Mouse (Mus musculus): ENCODE measurements at regions not wholly inside any gene's neighbourhood (a gene's known extent, or its start where the extent isn't known, plus 50 kb on each side); places are given as distances from the start of the nearest gene placed in this dataset.
"Not testable (repeated sequence)": the region's sequence is repeated elsewhere in the genome, so short reads cannot be mapped to it uniquely, and the experiment has no call there.

- Histone ChIP-seq H3K9ac (ENCODE audit: low read depth, low read length) (no peak overlapping the region), H3K27me3 (ENCODE audit: control insufficient read depth, insufficient read depth, low read length) (no peaks in the 10 kb centered on the region), H3K4me1 (ENCODE audit: control insufficient read depth, insufficient read depth, low read length) (no peaks in the 10 kb centered on the region), H3K36me3 (ENCODE audit: control insufficient read depth, insufficient read depth, low read length) (no peaks in the 10 kb centered on the region), H3K4me3 (no peak overlapping the region), H3K79me2 (replicated peaks; ENCODE audit: control insufficient read depth, insufficient read depth, low read length) (no peaks in the 10 kb centered on the region), H3K27ac (no peak overlapping the region)
- TF ChIP-seq CTCF (IDR thresholded peaks at IDR 0.05): no peak
- no peak for TF ChIP-seq POLR2A (IDR thresholded peaks at IDR 0.05; ENCODE audit: insufficient read depth, low read depth, low read length)
- no peak for TF ChIP-seq EP300 (IDR thresholded peaks at IDR 0.05; ENCODE audit: insufficient read depth, low read depth, low read length)
- no peak for DNase-seq
- 93% methylated on average over 1 of the region's 1 CpGs for WGBS
- intact Hi-C loops (cut with DNase I): no loop called here
Observed at GRCm38 (mm10) chr15:8839462-8839861, 128.3 kb upstream of the Ranbp3l start.

GRCm38 (mm10) chr15:8834151-8834550, 123.6 kb upstream of the Slc1a3 start:
- no peak for DNase-seq
- H3K27me3 ChIP-seq (ENCODE audit: control insufficient read depth, insufficient read depth, low read length): no peaks in the 10 kb centered on the region
- no peak overlapping the region for H3K27ac ChIP-seq
- intact Hi-C loops (cut with DNase I): no loop called here
- 82% methylated on average over 4 of the region's 4 CpGs for WGBS
- TF ChIP-seq CTCF (IDR thresholded peaks at IDR 0.05) (no peak), EP300 (IDR thresholded peaks at IDR 0.05; ENCODE audit: insufficient read depth, low read depth, low read length) (no peak), POLR2A (IDR thresholded peaks at IDR 0.05; ENCODE audit: insufficient read depth, low read depth, low read length) (no peak)
- no peak overlapping the region for H3K9ac ChIP-seq (ENCODE audit: low read depth, low read length)
- H3K4me1 ChIP-seq (ENCODE audit: control insufficient read depth, insufficient read depth, low read length): no peaks in the 10 kb centered on the region
- no peaks in the 10 kb centered on the region for H3K36me3 ChIP-seq (ENCODE audit: control insufficient read depth, insufficient read depth, low read length)
- no peaks in the 10 kb centered on the region for H3K79me2 ChIP-seq (replicated peaks; ENCODE audit: control insufficient read depth, insufficient read depth, low read length)
- H3K4me3 ChIP-seq: no peak overlapping the region

- Histone ChIP-seq H3K4me3 (no peak overlapping the region), H3K27me3 (ENCODE audit: control insufficient read depth, insufficient read depth, low read length) (no peaks in the 10 kb centered on the region), H3K9ac (ENCODE audit: low read depth, low read length) (no peak overlapping the region), H3K36me3 (ENCODE audit: control insufficient read depth, insufficient read depth, low read length) (no peaks in the 10 kb centered on the region), H3K27ac (no peak overlapping the region), H3K4me1 (ENCODE audit: control insufficient read depth, insufficient read depth, low read length) (no peaks in the 10 kb centered on the region), H3K79me2 (replicated peaks; ENCODE audit: control insufficient read depth, insufficient read depth, low read length) (no peaks in the 10 kb centered on the region)
- TF ChIP-seq POLR2A (IDR thresholded peaks at IDR 0.05; ENCODE audit: insufficient read depth, low read depth, low read length) (no peak), EP300 (IDR thresholded peaks at IDR 0.05; ENCODE audit: insufficient read depth, low read depth, low read length) (no peak), CTCF (IDR thresholded peaks at IDR 0.05) (no peak)
- 76% methylated on average over 1 of the region's 1 CpGs for WGBS
- no peak for DNase-seq
- intact Hi-C loops (cut with DNase I): no loop called here
Observed at GRCm38 (mm10) chr15:8832970-8833369, 122.4 kb upstream of the Slc1a3 start.

DNA sequence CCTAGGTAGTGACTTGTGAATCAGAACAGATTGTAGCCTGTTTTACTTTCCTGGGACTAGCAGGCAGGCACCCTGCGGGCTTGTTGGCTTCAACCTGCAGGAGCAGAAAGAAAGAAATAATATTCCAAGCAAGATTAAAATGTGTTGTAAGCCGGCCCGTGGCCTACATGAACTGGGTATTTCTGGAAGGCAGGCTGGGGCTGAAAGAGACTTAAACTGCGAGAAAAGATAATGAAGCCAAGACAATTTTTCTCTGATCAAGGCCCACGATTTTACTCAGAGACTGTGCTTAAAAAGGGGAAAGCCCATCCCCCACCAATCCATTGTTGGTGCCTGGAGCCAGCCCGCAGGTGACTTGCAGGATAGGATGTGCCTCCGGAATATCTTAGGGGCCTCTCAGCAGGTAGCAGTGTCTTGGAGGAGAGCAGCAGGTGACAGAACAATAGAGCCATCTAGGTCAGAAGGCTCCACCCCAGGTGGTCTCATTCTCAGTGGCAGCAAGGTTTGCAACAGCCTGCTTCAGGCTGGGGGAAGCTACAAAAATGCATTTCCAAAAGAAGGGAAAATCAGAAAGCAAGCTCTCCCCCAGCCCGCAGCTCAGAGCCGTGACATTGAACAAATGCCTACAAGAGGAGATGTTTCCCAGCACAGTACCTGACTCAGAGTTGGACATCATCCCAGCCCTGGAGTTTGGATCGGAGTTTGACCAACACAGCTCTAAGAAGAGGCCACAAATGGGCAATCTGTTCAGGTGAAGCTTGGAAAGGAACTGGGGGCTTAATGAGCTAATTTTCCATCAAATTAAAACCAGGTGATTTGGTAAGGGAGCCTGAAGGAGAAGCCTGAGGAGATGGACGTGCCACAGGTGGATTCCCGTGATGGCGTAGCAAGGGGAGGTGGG, 121.4 kb upstream of the Slc1a3 start:
- Histone ChIP-seq H3K79me2 (replicated peaks; ENCODE audit: control insufficient read depth, insufficient read depth, low read length) (no peaks in the 10 kb centered on the region), H3K9ac (ENCODE audit: low read depth, low read length) (no peak overlapping the region), H3K4me1 (ENCODE audit: control insufficient read depth, insufficient read depth, low read length) (no peaks in the 10 kb centered on the region), H3K27me3 (ENCODE audit: control insufficient read depth, insufficient read depth, low read length) (no peaks in the 10 kb centered on the region), H3K36me3 (ENCODE audit: control insufficient read depth, insufficient read depth, low read length) (no peaks in the 10 kb centered on the region), H3K4me3 (no peak overlapping the region), H3K27ac (no peak overlapping the region)
- TF ChIP-seq CTCF (IDR thresholded peaks at IDR 0.05): no peak
- TF ChIP-seq EP300 (IDR thresholded peaks at IDR 0.05; ENCODE audit: insufficient read depth, low read depth, low read length): no peak
- TF ChIP-seq POLR2A (IDR thresholded peaks at IDR 0.05; ENCODE audit: insufficient read depth, low read depth, low read length): no peak
- DNase-seq: no peak
- intact Hi-C loops (cut with DNase I): no loop called here
- WGBS: 62% methylated on average over 13 of the region's 13 CpGs

DNA sequence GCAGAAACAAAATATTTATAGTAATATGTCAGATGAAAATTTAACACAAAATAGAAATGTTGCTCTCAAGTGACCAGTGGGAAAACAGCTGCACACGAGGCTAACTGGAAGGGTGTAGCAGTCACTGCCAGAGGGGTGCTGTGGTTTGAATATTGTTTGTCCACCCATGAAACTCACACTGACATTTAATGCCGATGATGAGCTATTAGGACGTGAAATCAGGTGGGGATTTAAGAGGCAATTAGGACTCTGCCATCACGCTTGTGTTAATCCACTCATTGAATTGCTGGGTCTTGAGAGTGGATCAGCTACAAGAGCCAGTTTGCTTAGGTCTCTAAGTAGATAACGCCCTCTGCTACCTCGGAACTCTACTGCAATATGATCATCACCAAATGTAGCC, 114.3 kb upstream of the Slc1a3 start:
- DNase-seq: no peak
- Histone ChIP-seq H3K27ac (no peak overlapping the region), H3K4me1 (ENCODE audit: control insufficient read depth, insufficient read depth, low read length) (no peaks in the 10 kb centered on the region), H3K36me3 (ENCODE audit: control insufficient read depth, insufficient read depth, low read length) (no peaks in the 10 kb centered on the region), H3K79me2 (replicated peaks; ENCODE audit: control insufficient read depth, insufficient read depth, low read length) (no peaks in the 10 kb centered on the region), H3K4me3 (no peak overlapping the region), H3K9ac (ENCODE audit: low read depth, low read length) (no peak overlapping the region), H3K27me3 (ENCODE audit: control insufficient read depth, insufficient read depth, low read length) (no peaks in the 10 kb centered on the region)
- intact Hi-C loops (cut with DNase I): no loop called here
- no peak for TF ChIP-seq EP300 (IDR thresholded peaks at IDR 0.05; ENCODE audit: insufficient read depth, low read depth, low read length)
- no peak for TF ChIP-seq CTCF (IDR thresholded peaks at IDR 0.05)
- TF ChIP-seq POLR2A (IDR thresholded peaks at IDR 0.05; ENCODE audit: insufficient read depth, low read depth, low read length): no peak
- WGBS: 83% methylated on average over 6 of the region's 6 CpGs

- H3K36me3 ChIP-seq (ENCODE audit: control insufficient read depth, insufficient read depth, low read length); H3K4me3 ChIP-seq; DNase-seq; H3K4me1 ChIP-seq (ENCODE audit: control insufficient read depth, insufficient read depth, low read length); H3K79me2 ChIP-seq (replicated peaks; ENCODE audit: control insufficient read depth, insufficient read depth, low read length); H3K27ac ChIP-seq; intact Hi-C loops (cut with DNase I); H3K9ac ChIP-seq (ENCODE audit: low read depth, low read length); H3K27me3 ChIP-seq (ENCODE audit: control insufficient read depth, insufficient read depth, low read length): not testable (repeated sequence)
- WGBS: 94% methylated on average over 5 of the region's 8 CpGs
Observed at GRCm38 (mm10) chr15:8822795-8823194, 112.2 kb upstream of the Slc1a3 start.
